28 mouse cellular contexts compared by ENCODE assay signal in genomic region chr17:16155587-16155986, GRCm38 (mm10).
A peak's percentile ranks its signal among the peaks of the same experiment; 100 is the strongest.
DNase-seq lines count a peak whose midpoint lies in the region; ATAC-seq and TF ChIP-seq lines count a peak whose summit lies in the region.
"Had no signal": no experiment of that assay in that cellular context is flagged by ENCODE, and none has a peak within 500 bp of the region (broad histone marks: within the 10 kb centered on the region; RNA-seq: fewer than 3 reads in every experiment).

No protein-coding gene starts in this region.

- no peaks in the 10 kb centered on the region for H3K9me3 ChIP-seq in embryonic facial prominence, embryonic 14.5 days (ENCODE audit: control insufficient read depth, low read length)
- H3K9me3 ChIP-seq in embryonic facial prominence, embryonic 10.5 days = no peaks in the 10 kb centered on the region
- H3K9me3 ChIP-seq in liver, embryonic 11.5 days (ENCODE audit: control insufficient read depth, low read length) = no peaks in the 10 kb centered on the region
- H3K9me3 ChIP-seq: embryonic facial prominence, embryonic 12.5 days; embryonic facial prominence, embryonic 15.5 days; forebrain, embryonic 10.5 days; forebrain, embryonic 12.5 days; G1E had no signal

- H3K79me3 ChIP-seq in C2C12 (ENCODE audit: low read depth) = no peaks in the 10 kb centered on the region

- no peak overlapping the region for H3K27ac ChIP-seq in embryonic facial prominence, embryonic 14.5 days (replicated peaks; ENCODE audit: low read depth, low read length)
- H3K27ac ChIP-seq in embryonic facial prominence, embryonic 10.5 days (replicated peaks) = no peak overlapping the region
- H3K27ac ChIP-seq in liver, embryonic 11.5 days (ENCODE audit: low read depth, low read length) = no peak overlapping the region
- H3K27ac ChIP-seq: embryonic facial prominence, embryonic 12.5 days; embryonic facial prominence, embryonic 15.5 days; forebrain, embryonic 10.5 days; forebrain, embryonic 12.5 days had no signal

- no peak for TF ChIP-seq CTCF in C2C12 (IDR thresholded peaks at IDR 0.05; ENCODE audit: control insufficient read depth, insufficient read depth, insufficient read length)

- no peak overlapping the region for H3ac ChIP-seq in C2C12 (ENCODE audit: control insufficient read depth, insufficient read length, low read depth)

- H3K79me2 ChIP-seq in C2C12 (ENCODE audit: control insufficient read depth, insufficient read depth) = no peaks in the 10 kb centered on the region

- no peak overlapping the region for H3K9ac ChIP-seq in embryonic facial prominence, embryonic 14.5 days (ENCODE audit: low read depth, low read length)
- no peak overlapping the region for H3K9ac ChIP-seq in liver, embryonic 11.5 days (ENCODE audit: low read depth, low read length)
- H3K9ac ChIP-seq: embryonic facial prominence, embryonic 12.5 days; embryonic facial prominence, embryonic 15.5 days; forebrain, embryonic 12.5 days had no signal

- no peak for ATAC-seq in embryonic facial prominence, embryonic 14.5 days (ENCODE audit: low read depth)
- no peak for ATAC-seq in liver, embryonic 11.5 days (replicated peaks; ENCODE audit: low FRiP score)
- ATAC-seq: activated CD4-positive, CD25-positive, alpha-beta regulatory T cell, adult 4 months; CD4-positive, CD25-positive, alpha-beta regulatory T cell, adult 4 months; forebrain, embryonic 14.5 days; forebrain, embryonic 16.5 days; Patski had no signal

- H3K4me1 ChIP-seq in embryonic facial prominence, embryonic 14.5 days (ENCODE audit: control insufficient read depth, insufficient read depth, low read length) = 0 out of 2 replicates have a peak, but pooled peaks cover 7% of the 10 kb centered on the region
- H3K4me1 ChIP-seq in embryonic facial prominence, embryonic 10.5 days = peaks cover 7% of the 10 kb centered on the region; the same call in 1 of the 2 replicates
- H3K4me1 ChIP-seq in liver, embryonic 11.5 days (replicated peaks; ENCODE audit: control insufficient read depth, insufficient read depth, low read length) = no peaks in the 10 kb centered on the region
- H3K4me1 ChIP-seq: embryonic facial prominence, embryonic 15.5 days; forebrain, embryonic 12.5 days had no signal

- H3K4me2 ChIP-seq in embryonic facial prominence, embryonic 14.5 days (ENCODE audit: low read depth, low read length) = no peak overlapping the region
- H3K4me2 ChIP-seq in liver, embryonic 11.5 days = no peak overlapping the region
- H3K4me2 ChIP-seq: embryonic facial prominence, embryonic 12.5 days; embryonic facial prominence, embryonic 15.5 days; forebrain, embryonic 12.5 days had no signal

- no peak overlapping the region for H3K4me3 ChIP-seq in embryonic facial prominence, embryonic 14.5 days (ENCODE audit: low read depth, low read length)
- H3K4me3 ChIP-seq in embryonic facial prominence, embryonic 10.5 days = no peak overlapping the region
- H3K4me3 ChIP-seq in C2C12 (ENCODE audit: insufficient read depth, poor library complexity, severe bottlenecking) = no peak overlapping the region
- no peak overlapping the region for H3K4me3 ChIP-seq in liver, embryonic 11.5 days (ENCODE audit: low read depth, low read length)
- H3K4me3 ChIP-seq: embryonic facial prominence, embryonic 12.5 days; embryonic facial prominence, embryonic 15.5 days; erythroblast, embryonic 14.5 days; forebrain, embryonic 10.5 days; forebrain, embryonic 12.5 days had no signal

- no peaks in the 10 kb centered on the region for H3K36me3 ChIP-seq in embryonic facial prominence, embryonic 14.5 days (ENCODE audit: control insufficient read depth, insufficient read depth, low read length)
- H3K36me3 ChIP-seq in embryonic facial prominence, embryonic 10.5 days (replicated peaks) = no peaks in the 10 kb centered on the region
- H3K36me3 ChIP-seq in C2C12 (ENCODE audit: control insufficient read depth, insufficient read depth) = no peaks in the 10 kb centered on the region
- H3K36me3 ChIP-seq in liver, embryonic 11.5 days (ENCODE audit: control insufficient read depth, insufficient read depth, low read length) = no peaks in the 10 kb centered on the region
- H3K36me3 ChIP-seq: embryonic facial prominence, embryonic 12.5 days; embryonic facial prominence, embryonic 15.5 days; forebrain, embryonic 10.5 days; forebrain, embryonic 12.5 days; G1E had no signal

- DNase-seq in embryonic facial prominence, embryonic 14.5 days (ENCODE audit: low spot score) = peak; percentile 6
- DNase-seq in embryonic facial prominence, embryonic 10.5 days (ENCODE audit: low spot score) = no peak
- DNase-seq in embryo, embryonic 10.5 days (ENCODE audit: low spot score) = peak; percentile 23
- peak; percentile 57 for DNase-seq in mesoderm, embryonic 11.5 days (ENCODE audit: low read depth, low spot score)
- no peak for DNase-seq in kidney, postnatal 14 days
- no peak for DNase-seq in liver, embryonic 11.5 days (ENCODE audit: low spot score)
- no peak for DNase-seq in adrenal gland, postnatal 10 days
- DNase-seq: adrenal gland, adult 8-10 months; adrenal gland, postnatal 25 days; cerebellum, adult 11 months; cerebellum, adult 18-20 months; cerebellum, adult 8-10 months; cerebellum, adult 9-11 months; cerebellum, postnatal 14 days; cerebellum, postnatal 36 days had no signal

- WGBS in embryonic facial prominence, embryonic 14.5 days = 67% methylated on average over 3 of the region's 3 CpGs
- WGBS in embryonic facial prominence, embryonic 10.5 days = 82% methylated on average over 3 of the region's 3 CpGs
- WGBS in liver, embryonic 11.5 days = 69% methylated on average over 3 of the region's 3 CpGs

- H3K27me3 ChIP-seq in embryonic facial prominence, embryonic 14.5 days (replicated peaks; ENCODE audit: control insufficient read depth, insufficient read depth, low read length) = no peaks in the 10 kb centered on the region
- no peaks in the 10 kb centered on the region for H3K27me3 ChIP-seq in embryonic facial prominence, embryonic 10.5 days (replicated peaks; ENCODE audit: low read depth, poor library complexity, severe bottlenecking)
- no peaks in the 10 kb centered on the region for H3K27me3 ChIP-seq in C2C12 (ENCODE audit: control insufficient read depth, insufficient read depth, insufficient read length)
- no peaks in the 10 kb centered on the region for H3K27me3 ChIP-seq in liver, embryonic 11.5 days (replicated peaks; ENCODE audit: control insufficient read depth, insufficient read depth, low read length)
- H3K27me3 ChIP-seq: CH12.LX; embryonic facial prominence, embryonic 12.5 days; embryonic facial prominence, embryonic 15.5 days; forebrain, embryonic 12.5 days; Patski had no signal

TF ChIP-seq in C2C12, 6 proteins besides CTCF, POLR2A, EP300 and RAD21:
- peak; percentile 59 for TF ChIP-seq MYOD1 (IDR thresholded peaks at IDR 0.05; ENCODE audit: control insufficient read depth, insufficient read length, low read depth)
- TF ChIP-seq CEBPB (IDR thresholded peaks at IDR 0.05; ENCODE audit: low read depth) = no peak

Comparison
In these comparisons a context has a peak if more than half of its experiments do, and no peak if none do; other contexts are left out.
1. DNase-seq: peak in embryonic facial prominence, embryonic 14.5 days (single experiment), embryo, embryonic 10.5 days (single experiment) and mesoderm, embryonic 11.5 days (single experiment); none in embryonic facial prominence, embryonic 10.5 days (single experiment), kidney, postnatal 14 days (single experiment), liver, embryonic 11.5 days (single experiment) and adrenal gland, postnatal 10 days (single experiment).